Mouse (Mus musculus) c-Kit-positive CD71-positive TER-119-negative erythroid progenitor cells, embryonic 14.5 days (primary cell): ENCODE results near the gene Pde4b.

ENCODE experiments used
- DNase-seq: peaks from one replicate; pipeline ENCODE4 v3.0.0-alpha.2; 2013; ENCODE audit warnings: low read depth

Gene Pde4b

DNA sequence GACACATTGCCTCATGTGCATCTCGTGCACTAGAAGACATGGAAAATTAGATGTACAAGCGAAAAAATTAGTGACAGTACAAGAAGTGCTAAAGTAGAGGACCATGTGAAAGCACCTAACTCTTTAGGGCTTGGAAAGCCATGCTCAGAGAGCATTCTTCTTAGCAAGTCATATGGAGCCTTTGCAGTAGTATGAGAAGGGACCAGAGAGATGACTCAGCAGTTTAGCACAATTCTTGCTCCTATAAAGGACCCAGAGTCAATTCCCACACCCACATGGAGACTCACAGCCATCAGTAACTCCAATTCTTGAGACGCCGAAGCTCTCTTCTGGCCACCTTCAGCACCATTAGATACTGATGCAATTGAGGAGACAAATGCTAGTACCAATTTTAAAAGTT is 525.3 kb downstream of the Pde4b start:
- no peak for DNase-seq

DNA sequence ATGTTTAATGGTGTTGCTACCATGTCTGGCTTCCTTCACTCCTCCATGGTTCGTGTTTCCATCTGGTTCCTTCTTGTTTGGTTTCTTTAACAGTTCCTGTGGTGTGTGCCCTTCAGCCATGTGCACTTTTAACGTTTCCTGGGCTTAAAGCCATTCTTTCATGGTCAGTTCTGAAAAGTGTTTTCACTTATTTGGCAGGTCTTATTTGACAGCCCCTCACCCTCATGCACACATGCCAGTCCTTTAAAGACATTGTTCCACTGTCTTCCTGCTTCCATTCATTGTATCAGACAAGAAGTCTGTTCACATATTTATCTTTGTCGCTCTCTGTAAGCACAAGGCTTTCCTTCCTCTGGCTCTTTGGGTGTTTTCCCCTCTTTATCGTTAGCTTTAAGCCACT is 530.4 kb downstream of the Pde4b start:
- no peak for DNase-seq

DNA sequence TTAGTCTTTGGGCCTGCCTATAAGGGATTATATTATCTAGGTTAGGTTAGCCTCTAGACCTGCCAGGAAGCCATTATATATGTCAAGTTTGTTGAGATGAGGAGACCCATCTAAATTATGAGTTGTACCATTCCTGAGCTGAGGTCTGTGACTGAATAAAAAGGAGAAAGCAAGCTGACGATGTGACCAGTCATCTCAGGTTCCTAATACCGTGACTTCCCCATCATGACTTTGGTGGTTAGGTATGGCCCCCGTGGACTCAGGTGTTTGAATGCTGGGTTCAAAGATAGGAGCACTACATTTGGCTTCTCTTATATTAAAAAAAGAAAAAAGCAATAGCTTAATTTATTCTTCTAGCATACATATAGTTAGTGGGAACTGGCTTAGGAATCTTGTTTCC is 531.3 kb downstream of the Pde4b start:
- DNase-seq, result no peak

DNA sequence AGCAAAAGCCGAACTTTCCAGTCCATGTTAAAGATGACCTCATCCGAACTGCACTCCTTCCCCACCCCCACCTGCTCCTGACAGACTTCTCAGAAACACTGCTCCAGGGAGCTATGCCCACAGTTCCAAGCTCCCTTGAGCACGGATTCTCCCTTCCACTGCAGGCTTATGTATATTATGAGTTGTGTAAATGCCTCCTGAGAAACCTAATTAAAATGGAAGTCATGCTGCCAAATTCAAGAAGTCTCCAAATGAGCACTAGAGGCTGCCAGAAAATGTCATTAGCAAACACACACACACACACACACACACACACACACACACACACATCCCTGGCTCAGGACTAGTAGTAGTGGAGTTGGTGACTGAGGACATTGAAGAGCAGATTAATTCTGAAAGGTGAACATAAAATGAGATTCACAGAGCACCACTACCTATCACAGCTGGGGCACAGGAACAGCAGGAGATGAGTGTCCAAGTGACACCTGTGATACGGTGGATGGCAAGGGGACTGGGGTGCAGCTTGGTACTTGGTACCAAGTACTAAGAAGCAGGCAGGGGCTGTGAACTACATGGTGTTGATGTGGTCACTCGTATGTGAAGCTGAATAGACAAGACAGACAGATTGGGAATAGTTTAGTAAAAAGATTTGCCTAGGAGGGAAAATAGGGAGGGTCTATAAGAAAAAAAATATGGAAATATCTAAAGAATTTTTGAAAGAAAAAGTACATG is 533.0 kb downstream of the Pde4b start:
- no peak for DNase-seq

DNA sequence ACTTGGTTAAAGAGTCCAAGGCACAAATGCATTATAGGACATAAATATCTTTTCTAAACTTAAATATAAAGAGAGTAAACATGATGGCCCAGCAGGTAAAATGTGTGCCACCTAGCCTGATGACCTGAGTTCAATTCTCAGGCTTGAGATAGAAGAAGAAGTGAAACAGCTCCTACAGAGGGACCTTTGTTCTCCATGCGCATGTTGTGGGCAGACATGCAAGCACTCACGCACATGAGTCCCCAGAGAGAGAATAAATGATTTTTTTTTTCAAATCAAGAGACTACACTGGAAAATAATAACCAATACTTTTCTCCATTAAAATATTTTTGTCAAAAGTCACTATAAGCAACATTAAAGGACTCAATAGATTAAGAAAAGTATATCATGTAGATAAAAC is 533.8 kb downstream of the Pde4b start:
- no peak for DNase-seq

DNA sequence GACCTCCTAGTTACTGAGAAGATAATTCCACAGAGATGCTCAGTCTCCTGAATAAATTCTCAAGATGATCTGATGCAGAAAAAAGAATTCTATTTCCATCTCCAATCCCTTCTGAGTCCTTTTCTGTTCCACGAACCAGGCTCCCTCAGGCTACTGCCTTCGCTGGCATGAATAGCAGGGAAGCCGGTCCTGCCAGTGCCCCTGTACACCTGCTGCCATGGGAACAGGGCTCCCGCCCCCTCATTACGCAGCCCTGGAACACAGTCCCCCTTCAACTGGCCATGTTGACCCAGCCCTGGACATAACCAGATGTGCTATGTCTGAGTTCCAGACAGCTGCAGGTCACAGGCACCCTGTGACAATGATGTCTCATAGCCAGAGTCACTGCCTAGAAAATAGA is 535.6 kb downstream of the Pde4b start:
- no peak for DNase-seq

DNA sequence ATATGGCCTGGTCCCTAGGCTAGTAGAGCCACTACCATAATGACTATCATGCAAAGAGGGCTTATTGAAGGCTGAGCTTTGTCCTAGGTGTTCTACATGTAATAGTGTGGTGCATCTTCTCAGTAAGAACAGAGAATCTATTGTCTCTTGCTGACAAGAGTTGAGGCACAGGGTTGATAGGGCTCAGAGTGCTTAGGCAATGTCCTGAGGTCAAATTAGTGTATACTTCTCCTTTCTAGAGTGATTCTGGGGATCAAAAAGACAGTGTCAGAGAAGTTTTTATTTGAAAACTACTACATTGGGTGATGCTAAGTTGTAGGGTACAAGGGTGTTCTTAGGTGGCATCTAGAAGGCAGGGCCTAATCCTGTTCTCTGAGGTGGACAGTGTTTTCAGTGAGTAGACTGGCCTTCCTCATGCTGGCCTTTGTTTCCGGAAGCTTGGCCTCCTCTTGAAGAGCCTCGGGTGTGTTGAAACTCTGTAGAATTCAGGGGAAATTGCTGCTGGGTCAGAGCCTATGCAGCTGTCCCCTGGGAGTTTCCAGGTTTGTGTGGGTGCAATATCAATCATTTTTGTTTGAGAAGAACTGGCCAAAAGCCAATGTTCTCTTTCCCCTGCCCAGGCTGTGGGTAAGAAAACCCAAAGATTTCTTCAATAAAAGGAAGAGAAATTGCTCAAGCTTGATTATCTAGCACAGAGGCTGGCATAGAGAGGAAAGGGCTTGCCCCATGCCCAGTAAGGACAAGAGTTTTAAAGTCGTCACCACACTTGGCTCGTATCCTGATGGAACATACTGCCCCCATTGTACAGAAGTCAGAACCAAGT is 536.7 kb downstream of the Pde4b start:
- no peak for DNase-seq

DNA sequence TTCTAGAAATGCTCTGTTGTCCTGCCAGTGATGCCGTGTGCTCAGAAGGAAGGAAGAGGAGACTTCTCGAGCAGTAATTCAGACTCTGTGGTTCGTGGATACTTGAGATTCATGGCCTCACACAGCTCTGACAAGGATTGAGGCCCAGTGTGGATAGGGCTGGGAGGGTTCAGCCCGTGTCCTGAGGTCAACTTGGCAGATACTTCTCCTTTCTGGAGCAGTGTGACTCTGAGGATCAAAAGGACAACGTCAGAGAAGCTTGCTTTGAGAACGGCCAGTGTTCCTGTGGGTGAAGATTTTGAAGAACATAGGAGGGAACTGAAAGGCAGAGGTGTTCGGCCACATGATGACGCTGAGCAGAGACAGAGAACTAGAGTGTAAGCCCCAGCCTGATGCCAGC is 537.6 kb downstream of the Pde4b start:
- DNase-seq, result no peak

DNA sequence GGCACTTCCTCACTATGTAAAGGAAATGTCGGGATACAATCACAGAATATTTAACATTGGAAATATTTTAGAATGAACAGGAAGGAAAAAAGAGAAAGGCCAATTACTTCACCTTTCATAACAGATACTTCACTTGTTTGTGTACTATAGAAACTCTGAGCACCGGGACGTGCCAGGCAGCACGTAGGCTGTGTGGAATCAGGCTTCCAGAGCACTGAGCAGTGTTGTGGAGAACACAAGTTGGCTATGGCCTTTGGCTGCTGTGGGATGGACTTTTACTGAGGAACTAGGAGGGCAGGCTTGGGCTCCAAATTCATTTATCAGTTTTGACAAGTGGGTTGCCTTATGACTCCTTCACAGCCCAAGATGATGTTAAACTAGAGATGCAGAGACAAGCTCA is 540.5 kb downstream of the Pde4b start:
- DNase-seq, result no peak

DNA sequence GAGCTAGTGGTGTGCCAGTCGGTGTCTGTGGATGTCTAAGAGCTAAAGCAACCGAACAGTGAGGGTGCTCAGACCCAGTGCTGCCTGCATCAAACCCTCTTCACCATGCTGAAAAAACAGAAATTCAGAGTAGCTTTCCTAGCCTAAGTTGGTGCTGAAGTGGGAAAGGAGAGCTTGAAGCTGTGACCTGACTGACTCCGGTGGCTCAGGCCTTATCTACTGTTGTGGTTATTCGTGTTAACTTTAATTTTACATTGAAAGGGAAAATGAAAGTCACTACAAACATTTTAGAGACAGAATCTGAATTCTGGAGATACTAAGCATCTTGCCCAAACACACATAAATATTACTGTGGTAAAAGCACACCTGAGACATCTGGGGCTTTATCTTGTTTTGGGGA is 542.3 kb downstream of the Pde4b start:
- DNase-seq, result no peak

DNA sequence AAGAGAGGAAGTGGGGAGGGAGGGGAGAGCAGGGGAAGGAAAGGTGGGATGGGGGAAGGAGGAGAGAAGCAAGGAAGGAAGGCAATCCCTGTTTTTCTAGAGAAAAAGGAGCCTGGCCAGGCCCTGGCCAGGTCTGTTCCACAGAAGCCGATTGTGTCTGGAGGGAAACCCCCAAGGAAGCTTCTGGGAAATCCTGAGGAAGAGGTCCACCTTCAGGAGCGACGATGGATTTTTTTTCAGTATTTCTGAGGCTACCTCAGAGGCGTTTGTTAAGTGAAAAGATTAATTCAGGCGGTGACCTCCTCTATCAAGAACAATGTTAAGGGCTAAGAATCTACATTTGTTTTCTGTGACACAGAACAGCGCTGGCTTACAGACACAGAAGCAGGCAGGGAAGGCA is 542.9 kb downstream of the Pde4b start:
- DNase-seq, result no peak

DNA sequence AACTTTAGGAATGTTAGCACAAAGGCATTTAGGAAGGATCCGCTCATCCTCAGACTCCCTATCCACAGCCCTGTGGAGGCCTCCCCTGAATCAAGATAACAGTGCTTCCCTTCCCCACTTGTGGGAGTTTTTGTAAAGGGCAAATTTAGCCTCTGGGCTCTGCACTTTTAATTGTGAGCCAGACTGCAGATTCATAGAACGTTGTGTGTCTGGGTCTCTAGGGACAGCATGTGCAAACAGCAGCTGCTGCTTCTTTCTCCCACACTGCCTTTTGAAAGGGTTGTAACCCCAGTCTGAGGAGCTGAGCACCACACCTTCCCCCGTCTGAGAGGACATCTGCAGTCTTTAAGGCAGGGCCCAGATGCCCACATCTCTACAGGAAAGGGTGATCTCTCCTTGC is 544.3 kb downstream of the Pde4b start:
- no peak for DNase-seq

DNA sequence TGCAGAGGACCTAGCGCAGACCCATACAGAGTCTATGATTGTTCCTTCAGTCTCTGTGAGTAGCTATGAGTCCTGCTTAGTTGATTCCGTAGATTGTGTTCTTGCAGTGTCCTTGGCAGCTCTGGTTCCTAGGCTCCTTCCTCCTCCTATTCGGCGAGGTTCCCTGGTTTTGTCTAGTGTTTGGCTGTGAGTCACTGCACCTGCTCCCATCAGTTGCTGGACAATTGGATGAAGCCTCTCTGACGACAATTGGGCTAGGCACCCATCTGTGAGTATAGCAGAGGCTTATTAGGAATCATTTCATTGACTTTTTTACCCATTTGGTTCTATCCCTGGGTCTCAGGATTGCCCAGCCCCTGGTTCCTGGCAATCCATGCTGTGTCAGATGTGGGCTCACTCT is 545.9 kb downstream of the Pde4b start:
- DNase-seq, result no peak

DNA sequence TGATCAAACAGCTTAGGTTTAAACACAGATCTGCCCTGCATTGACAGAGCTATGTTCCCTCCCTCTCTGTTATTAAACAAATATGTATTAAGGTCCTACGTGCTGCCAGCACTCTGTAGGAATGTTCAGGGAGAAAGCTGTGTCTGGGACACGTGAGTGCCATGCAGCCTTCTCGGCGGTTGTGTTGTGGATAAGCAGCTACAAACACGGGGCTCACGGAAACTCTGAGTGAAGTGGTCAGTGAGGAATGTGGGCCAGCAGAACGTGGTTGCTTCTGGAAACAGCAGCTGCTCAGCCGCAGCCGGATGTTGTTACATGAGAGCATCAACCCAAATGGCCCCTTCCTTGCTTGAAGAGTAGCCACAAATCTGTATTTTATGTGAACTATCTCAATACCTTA is 547.9 kb downstream of the Pde4b start:
- no peak for DNase-seq

DNA sequence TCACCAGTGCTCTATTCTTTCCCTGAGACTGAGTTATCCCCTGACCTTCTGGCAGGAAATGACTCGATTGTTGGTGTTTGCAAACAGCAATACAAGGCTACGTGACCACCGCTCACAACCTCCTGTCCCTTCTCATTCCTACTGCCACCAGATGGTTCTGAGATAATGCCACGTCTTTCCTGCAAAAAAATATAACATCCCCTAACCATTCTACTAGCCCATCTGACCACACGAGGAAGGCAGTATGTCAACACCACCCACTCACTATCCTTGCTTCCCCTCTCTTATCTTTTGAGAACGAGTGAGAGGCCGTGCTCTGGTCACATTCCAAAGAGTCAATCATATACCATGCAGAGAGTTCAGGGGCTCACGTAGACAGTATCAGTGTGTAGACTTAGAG is 548.6 kb downstream of the Pde4b start:
- DNase-seq, result no peak

DNA sequence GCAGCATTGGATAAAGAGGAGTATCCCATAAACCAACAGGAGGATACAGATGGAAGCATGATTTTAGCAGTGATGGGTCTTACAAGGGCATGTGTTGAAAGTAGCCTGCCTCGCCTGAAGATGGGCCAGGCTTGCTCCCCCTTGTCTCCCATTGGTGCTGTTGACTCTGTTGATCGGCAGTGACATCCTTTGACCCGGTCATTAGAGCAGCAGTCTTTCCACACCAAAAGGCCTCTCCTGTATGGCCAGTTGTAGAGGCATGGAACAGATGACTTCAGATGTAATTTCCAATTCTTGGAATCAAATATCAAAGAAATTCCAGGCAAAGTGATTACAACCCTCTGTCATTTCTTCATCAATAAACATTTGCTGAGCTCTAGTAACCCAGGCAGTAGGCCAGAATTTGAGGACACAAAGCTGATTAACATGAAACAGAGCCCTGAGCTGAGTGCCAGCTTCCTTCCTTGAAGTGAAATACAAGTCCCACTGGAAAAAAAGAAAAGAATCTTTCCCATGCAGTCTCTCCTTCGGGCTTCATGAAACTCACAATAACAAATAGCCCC is 550.1 kb downstream of the Pde4b start:
- no peak for DNase-seq

DNA sequence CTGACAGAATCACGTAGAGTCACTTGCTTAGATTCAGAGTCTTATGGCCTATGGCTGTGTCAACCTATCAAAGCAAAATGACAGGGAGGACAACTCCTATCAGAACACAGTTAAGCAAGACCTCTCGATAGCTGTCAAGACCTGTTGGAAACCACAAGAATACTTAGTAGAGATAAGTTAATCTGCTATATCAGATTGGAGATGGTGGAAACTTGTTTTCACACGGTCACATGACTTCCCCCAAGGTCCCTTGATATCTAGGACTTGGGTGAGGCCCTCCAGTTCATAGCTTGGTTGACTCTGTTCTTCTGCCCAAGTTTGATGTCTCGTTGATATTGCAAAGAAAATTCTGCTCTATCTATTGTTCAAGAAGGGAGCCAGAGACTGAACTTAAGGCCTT is 553.6 kb downstream of the Pde4b start:
- DNase-seq, result no peak

DNA sequence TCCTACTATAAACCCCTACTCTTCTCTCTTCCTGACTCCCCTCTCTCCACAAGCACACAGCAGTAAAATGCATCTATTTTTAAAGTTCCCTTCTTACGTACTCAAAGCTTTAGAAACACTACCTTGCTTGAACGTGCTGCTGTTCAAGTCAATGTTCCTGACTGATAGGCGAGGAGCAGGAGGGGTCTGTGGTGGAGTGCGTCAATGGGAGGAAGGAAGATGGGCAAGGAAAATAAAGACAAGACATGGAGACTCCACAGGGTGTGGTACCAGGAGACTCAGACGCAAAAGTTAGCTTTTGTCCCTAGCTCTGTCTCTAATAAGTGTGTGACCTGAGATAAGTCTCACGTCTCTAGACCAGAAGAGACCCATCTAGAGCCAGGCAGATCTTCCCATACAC is 556.7 kb downstream of the Pde4b start:
- DNase-seq, result no peak

DNA sequence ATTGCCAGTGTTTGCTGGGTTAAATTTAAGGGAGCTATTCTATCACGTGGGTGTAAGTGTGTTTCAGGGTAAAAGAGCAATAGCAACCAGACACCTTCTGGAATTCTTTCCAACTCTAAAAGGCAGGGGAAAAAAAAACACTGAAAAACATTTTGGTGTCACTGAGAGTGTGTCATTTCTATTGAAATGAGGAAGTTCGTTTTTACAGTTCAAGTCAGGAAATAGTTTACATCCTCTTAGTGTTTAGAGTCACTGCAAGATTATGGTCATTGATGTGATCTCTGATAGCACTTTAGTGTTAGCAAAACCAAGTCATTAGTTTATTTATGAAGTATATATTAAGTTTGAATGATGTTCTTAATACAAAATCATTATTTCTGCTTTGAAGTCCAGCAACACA is 559.7 kb downstream of the Pde4b start:
- no peak for DNase-seq

DNA sequence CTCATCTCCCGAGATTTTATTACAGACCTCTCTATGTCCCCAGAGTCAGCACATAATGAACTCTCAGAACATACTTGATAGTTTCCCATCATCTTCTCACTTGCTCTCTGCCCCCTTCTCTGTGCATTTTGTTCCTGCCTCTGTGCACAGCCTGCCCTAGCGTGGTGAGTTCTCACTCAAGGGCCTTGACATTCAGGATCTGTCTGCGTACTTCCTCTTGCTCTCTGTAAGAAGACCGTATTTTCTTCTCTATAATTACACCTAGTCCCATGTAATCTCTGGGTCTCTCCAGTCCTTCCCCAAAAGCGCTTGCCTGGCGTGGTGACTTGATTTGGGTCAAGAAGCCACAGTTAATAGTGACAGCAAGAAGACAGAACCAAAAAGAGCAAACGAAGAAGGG is 568.0 kb downstream of the Pde4b start:
- no peak for DNase-seq

DNA sequence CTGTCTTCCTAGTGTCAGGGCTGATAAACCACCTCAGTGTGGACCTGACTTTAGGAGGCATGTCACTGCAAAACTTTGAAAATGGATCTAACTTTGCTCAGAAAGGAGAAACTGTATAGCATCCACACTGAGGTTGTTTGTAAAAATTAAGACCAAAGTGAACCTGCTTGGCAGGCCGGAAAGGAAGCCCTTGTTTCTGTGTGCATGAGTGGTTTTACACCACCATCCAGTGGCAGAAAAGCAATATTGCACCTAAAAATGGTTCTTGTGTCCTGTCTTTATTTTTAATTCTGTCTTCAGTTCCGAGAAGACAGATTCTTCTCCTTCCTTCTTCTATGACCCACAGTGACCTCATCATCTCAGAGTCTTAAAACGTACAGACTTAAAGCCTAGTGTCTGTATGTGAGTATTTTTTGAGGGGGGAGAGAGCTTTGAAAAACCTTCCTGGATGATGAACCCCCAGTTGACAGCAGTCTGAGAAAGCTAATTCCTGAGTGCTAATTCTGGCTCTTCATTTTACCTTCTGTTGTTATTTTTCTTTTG is 569.2 kb downstream of the Pde4b start:
- DNase-seq, result peak; percentile 23
